ENCODE assay signal across 8 mouse cellular contexts in genomic region chr2:91101124-91101740, GRCm38 (mm10). TPM values are rescaled to one million over a fixed set of nuclear protein-coding genes. Genes with fewer than 3 reads are reported as not detected.
DNase-seq lines count a peak whose midpoint lies in the region; ATAC-seq and TF ChIP-seq lines count a peak whose summit lies in the region.

No protein-coding gene starts in this region.

- peak overlapping the region; percentile 65 for H3K9ac ChIP-seq in MEL (ENCODE audit: control insufficient read depth, low read depth, low read length, poor library complexity, severe bottlenecking)
- H3K9ac ChIP-seq in lung, embryonic 15.5 days, result peak overlapping the region; percentile 22; the same call in 1 of the 2 replicates

- peak; percentile 92 for DNase-seq in MEL (ENCODE audit: low read depth, low spot score)
- peak; percentile 82 to 90 for DNase-seq in cerebellum, adult 2 months
- peak; percentile 87 for DNase-seq in forelimb bud, embryonic 11.5 days (ENCODE audit: low read depth, low spot score)
- DNase-seq in layer of hippocampus, adult 8-10 months (ENCODE audit: low spot score in 2 of 2), result peak; percentile 78 to 89
- DNase-seq in ovary, adult 18-20 months (ENCODE audit: low spot score), result peak; percentile 72
- peak; percentile 91 for DNase-seq in thymus, adult 2 months

- ATAC-seq in hematopoietic stem cell, adult 5-6 weeks (replicated peaks in 1 of 2; ENCODE audit: insufficient read depth in 1 of 2, low FRiP score in 2 of 2, low TSS enrichment in 1 of 2, low read depth in 1 of 2, poor library complexity in 2 of 2, severe bottlenecking in 2 of 2), result peak; percentile 58 to 59
- ATAC-seq in lung, embryonic 15.5 days (ENCODE audit: borderline replicate concordance, extremely low read depth, low FRiP score, low TSS enrichment), result peak; percentile 77

- H3K36me3 ChIP-seq in MEL (ENCODE audit: control insufficient read depth in 1 of 2, insufficient read depth in 2 of 2, low read length in 2 of 2), result peaks cover 8 to 37% of the 10 kb centered on the region in 2 experiments
- H3K36me3 ChIP-seq in lung, embryonic 15.5 days, result no peaks in the 10 kb centered on the region
- H3K36me3 ChIP-seq in thymus, adult 2 months (ENCODE audit: control insufficient read depth, insufficient read depth, low read length), result no peaks in the 10 kb centered on the region

- peak overlapping the region; percentile 3 to 31; a peak in 2 of 4 replicates for H3K4me3 ChIP-seq in MEL (ENCODE audit: control insufficient read depth in 1 of 2, insufficient read depth in 1 of 2, low read depth in 2 of 2, low read length in 2 of 2)
- no peak overlapping the region for H3K4me3 ChIP-seq in cerebellum, adult 2 months (replicated peaks; ENCODE audit: insufficient read depth, low read depth, low read length)
- no peak overlapping the region for H3K4me3 ChIP-seq in lung, embryonic 15.5 days
- no peak overlapping the region for H3K4me3 ChIP-seq in thymus, adult 2 months (ENCODE audit: control insufficient read depth, insufficient read depth, low read length)

- TF ChIP-seq CTCF in MEL (IDR thresholded peaks at IDR 0.05 in 2 of 3, conservative IDR thresholded peaks at IDR 0.05 in 1 of 3; ENCODE audit: control insufficient read depth in 1 of 3, insufficient read depth in 1 of 3, low read depth in 2 of 3, low read length in 3 of 3, poor library complexity in 1 of 3, severe bottlenecking in 1 of 3), result peak; percentile 89 to 98 (median 96)
- TF ChIP-seq CTCF in cerebellum, adult 2 months (IDR thresholded peaks at IDR 0.05; ENCODE audit: borderline replicate concordance, insufficient read depth, low read depth, low read length), result peak; percentile 98
- peak; percentile 82; the same call in 1 of the 2 replicates for TF ChIP-seq CTCF in thymus, adult 2 months (IDR thresholded peaks at IDR 0.05; ENCODE audit: borderline replicate concordance, control insufficient read depth, extremely low read depth, insufficient read depth, low read length, poor library complexity)

- no peaks in the 10 kb centered on the region for H3K9me3 ChIP-seq in MEL (replicated peaks; ENCODE audit: insufficient read depth, low read length)
- H3K9me3 ChIP-seq in lung, embryonic 15.5 days, result no peaks in the 10 kb centered on the region

- peaks cover 50% of the 10 kb centered on the region for H3K79me2 ChIP-seq in MEL (ENCODE audit: control insufficient read depth, insufficient read depth, low read length, poor library complexity)

- peak overlapping the region; percentile 20; the same call in 1 of the 2 replicates for H3K27ac ChIP-seq in MEL (ENCODE audit: control insufficient read depth, low read depth, low read length)
- H3K27ac ChIP-seq in cerebellum, adult 2 months (ENCODE audit: insufficient read depth, low read length), result no peak overlapping the region
- H3K27ac ChIP-seq in lung, embryonic 15.5 days, result no peak overlapping the region
- no peak overlapping the region for H3K27ac ChIP-seq in thymus, adult 2 months (ENCODE audit: control insufficient read depth, insufficient read depth, low read length)

- H3K27me3 ChIP-seq in MEL (ENCODE audit: control insufficient read depth in 1 of 2, insufficient read depth in 2 of 2, low read length in 2 of 2), result no peaks in the 10 kb centered on the region
- no peaks in the 10 kb centered on the region for H3K27me3 ChIP-seq in cerebellum, adult 2 months (ENCODE audit: control insufficient read depth, insufficient read depth, low read length)
- no peaks in the 10 kb centered on the region for H3K27me3 ChIP-seq in lung, embryonic 15.5 days
- no peaks in the 10 kb centered on the region for H3K27me3 ChIP-seq in thymus, adult 2 months (ENCODE audit: control insufficient read depth, insufficient read depth, low read length)

- H3K4me2 ChIP-seq in lung, embryonic 15.5 days, result no peak overlapping the region

- peak in 1 of 2 experiments; percentile 43; a peak in 1 of 4 replicates for TF ChIP-seq POLR2A in MEL (IDR thresholded peaks at IDR 0.05; ENCODE audit: control insufficient read depth in 1 of 2, insufficient read depth in 1 of 2, low read depth in 1 of 2, low read length in 2 of 2, poor library complexity in 1 of 2)
- TF ChIP-seq POLR2A in cerebellum, adult 2 months (IDR thresholded peaks at IDR 0.05; ENCODE audit: borderline replicate concordance, insufficient read depth, low read length), result no peak
- TF ChIP-seq POLR2A in thymus, adult 2 months (IDR thresholded peaks at IDR 0.05; ENCODE audit: control insufficient read depth, extremely low read depth, insufficient read depth, low read length, poor library complexity), result no peak

- peak; percentile 92 for TF ChIP-seq RAD21 in MEL (IDR thresholded peaks at IDR 0.05; ENCODE audit: low read depth, low read length)

- 5% methylated on average over 7 of the region's 7 CpGs for WGBS in cerebellum, adult 2 months
- WGBS in lung, embryonic 15.5 days, result 4% methylated on average over 7 of the region's 7 CpGs
- 15% methylated on average over 7 of the region's 7 CpGs for WGBS in thymus, adult 2 months

- peak in 1 of 2 experiments; percentile 20; a peak in 1 of 4 replicates for TF ChIP-seq EP300 in MEL (IDR thresholded peaks at IDR 0.05; ENCODE audit: low read depth in 1 of 2, low read length in 2 of 2)

- peaks cover 11 to 23% of the 10 kb centered on the region in 2 experiments for H3K4me1 ChIP-seq in MEL (ENCODE audit: control insufficient read depth in 1 of 2, insufficient read depth in 2 of 2, low read length in 2 of 2)
- H3K4me1 ChIP-seq in cerebellum, adult 2 months (ENCODE audit: control insufficient read depth, insufficient read depth, low read length), result no peaks in the 10 kb centered on the region
- no peaks in the 10 kb centered on the region for H3K4me1 ChIP-seq in lung, embryonic 15.5 days
- peaks cover 4% of the 10 kb centered on the region; the same call in 1 of the 2 replicates for H3K4me1 ChIP-seq in thymus, adult 2 months (replicated peaks; ENCODE audit: control insufficient read depth, insufficient read depth, low read length)

TF ChIP-seq in MEL, 35 proteins besides CTCF, POLR2A, EP300 and RAD21 (continues in another document):
- TF ChIP-seq ZNF384 (IDR thresholded peaks at IDR 0.05; ENCODE audit: low read depth, low read length) (no peak), TBP (IDR thresholded peaks at IDR 0.05; ENCODE audit: low read depth, low read length) (0 out of 2 replicates have a peak, but pooled peaks have one; percentile 23), GABPA (IDR thresholded peaks at IDR 0.05; ENCODE audit: low read depth, low read length) (no peak), MAFK (IDR thresholded peaks at IDR 0.05; ENCODE audit: borderline replicate concordance, low read depth, low read length) (no peak), USF1 (IDR thresholded peaks at IDR 0.05; ENCODE audit: low read depth, low read length) (no peak), E2F4 (IDR thresholded peaks at IDR 0.05; ENCODE audit: borderline replicate concordance, low read depth, low read length) (no peak), ETS1 (IDR thresholded peaks at IDR 0.05; ENCODE audit: low read depth, low read length) (peak; percentile 41; the same call in 1 of the 2 replicates), CHD2 (IDR thresholded peaks at IDR 0.05; ENCODE audit: low read length) (no peak), NRF1 (IDR thresholded peaks at IDR 0.05; ENCODE audit: insufficient read depth, low read depth, low read length, poor library complexity, severe bottlenecking) (no peak), ELF1 (IDR thresholded peaks at IDR 0.05; ENCODE audit: low read depth, low read length) (no peak), ZMIZ1 (IDR thresholded peaks at IDR 0.05; ENCODE audit: low read depth, low read length) (no peak), RCOR1 (IDR thresholded peaks at IDR 0.05; ENCODE audit: low read depth, low read length) (no peak)

RNA-seq across cellular contexts. Expression of gene Mybpc3, which starts 16.7 kb away (rescaled TPM):
- total RNA-seq in MEL (2012; rRNA removed), result 0.19 and 0.29 TPM in 2 replicates
- under 1 TPM in 1 of 2 experiments, not detected in 1; 0.50 TPM for polyA plus RNA-seq in MEL (2012; ENCODE audit: insufficient read depth in 1 of 2, insufficient read length in 2 of 2, low read depth in 1 of 2, low replicate concordance in 2 of 2, missing spikeins in 1 of 2)
- 39.6 and 51.4 TPM in 2 replicates for polyA plus RNA-seq in cerebellum, adult 2 months (2012; rRNA removed)
- 0.69 TPM in 1 of 2 replicates, not detected in the other for total RNA-seq in hematopoietic stem cell, adult 5-6 weeks (2017)
- total RNA-seq in layer of hippocampus, adult 8-10 months (2022), result under 1 TPM; 0.09 to 0.22 (median 0.16) TPM
- 18.8 and 22.3 TPM in 2 replicates for polyA plus RNA-seq in lung, embryonic 15.5 days (2015; fragmentation: Nextera tagmentation; extraction: Ambion mirVana)
- 2.4 and 57.9 TPM in 2 replicates for polyA plus RNA-seq in thymus, adult 2 months (2012; rRNA removed)

RNA-seq across cellular contexts. Expression of gene Spi1, which starts 19.0 kb away (rescaled TPM):
- total RNA-seq in MEL (2012; rRNA removed), result 108 and 129 TPM in 2 replicates
- 100 to 1,000 TPM in 1 of 2 experiments, 10 to 100 TPM in 1; 95.9 to 142 TPM for polyA plus RNA-seq in MEL (2012; ENCODE audit: insufficient read depth in 1 of 2, insufficient read length in 2 of 2, low read depth in 1 of 2, low replicate concordance in 2 of 2, missing spikeins in 1 of 2)
- 3.3 and 4.1 TPM in 2 replicates for polyA plus RNA-seq in cerebellum, adult 2 months (2012; rRNA removed)
- 58.4 and 63.2 TPM in 2 replicates for total RNA-seq in hematopoietic stem cell, adult 5-6 weeks (2017)
- 10 to 100 TPM in 2 of 4 experiments, 1 to 10 TPM in 2; 3.8 to 17.2 (median 9.7) TPM for total RNA-seq in layer of hippocampus, adult 8-10 months (2022)
- 6.9 and 8.7 TPM in 2 replicates for polyA plus RNA-seq in lung, embryonic 15.5 days (2015; fragmentation: Nextera tagmentation; extraction: Ambion mirVana)
- 53.6 and 55.7 TPM in 2 replicates for polyA plus RNA-seq in thymus, adult 2 months (2012; rRNA removed)

RNA-seq across cellular contexts. Expression of gene Slc39a13, which starts 31.0 kb away (rescaled TPM):
- 7.7 and 9.4 TPM in 2 replicates for total RNA-seq in MEL (2012; rRNA removed)
- polyA plus RNA-seq in MEL (2012; ENCODE audit: insufficient read depth in 1 of 2, insufficient read length in 2 of 2, low read depth in 1 of 2, low replicate concordance in 2 of 2, missing spikeins in 1 of 2), result 10 to 100 TPM in 1 of 2 experiments, not detected in 1; 19.1 TPM
- polyA plus RNA-seq in cerebellum, adult 2 months (2012; rRNA removed), result 93.3 and 97.7 TPM in 2 replicates
- total RNA-seq in hematopoietic stem cell, adult 5-6 weeks (2017), result 12.1 and 16.8 TPM in 2 replicates
- total RNA-seq in layer of hippocampus, adult 8-10 months (2022), result 10 to 100 TPM; 28.7 to 40.0 (median 33.1) TPM
- polyA plus RNA-seq in lung, embryonic 15.5 days (2015; fragmentation: Nextera tagmentation; extraction: Ambion mirVana), result 34.6 and 40.2 TPM in 2 replicates
- polyA plus RNA-seq in thymus, adult 2 months (2012; rRNA removed), result 45.8 and 59.0 TPM in 2 replicates

RNA-seq across cellular contexts. Expression of gene Psmc3, which starts 47.4 kb away (rescaled TPM):
- 259 and 271 TPM in 2 replicates for total RNA-seq in MEL (2012; rRNA removed)
- 1,000 to 10,000 TPM in 1 of 2 experiments, 100 to 1,000 TPM in 1; 428 to 1,459 TPM for polyA plus RNA-seq in MEL (2012; ENCODE audit: insufficient read depth in 1 of 2, insufficient read length in 2 of 2, low read depth in 1 of 2, low replicate concordance in 2 of 2, missing spikeins in 1 of 2)
- 194 and 199 TPM in 2 replicates for polyA plus RNA-seq in cerebellum, adult 2 months (2012; rRNA removed)
- total RNA-seq in hematopoietic stem cell, adult 5-6 weeks (2017), result 238 and 247 TPM in 2 replicates
- total RNA-seq in layer of hippocampus, adult 8-10 months (2022), result 100 to 1,000 TPM; 180 to 209 (median 206) TPM
- 254 and 278 TPM in 2 replicates for polyA plus RNA-seq in lung, embryonic 15.5 days (2015; fragmentation: Nextera tagmentation; extraction: Ambion mirVana)
- 103 and 114 TPM in 2 replicates for polyA plus RNA-seq in thymus, adult 2 months (2012; rRNA removed)

Comparison
In these comparisons a context has a peak if more than half of its experiments do, and no peak if none do; other contexts are left out.
1. H3K4me3 ChIP-seq: peak in MEL (2 of 2); none in cerebellum, adult 2 months (single experiment), lung, embryonic 15.5 days (single experiment) and thymus, adult 2 months (single experiment).
2. Peak in every context shown above with its lines, with median percentiles within 50 percentile points of each other: DNase-seq and CTCF ChIP-seq.